17 mouse cellular contexts compared by ENCODE assay signal in genomic region chr9:89813616-89814318, GRCm38 (mm10).
DNase-seq lines count a peak whose midpoint lies in the region; ATAC-seq and TF ChIP-seq lines count a peak whose summit lies in the region.
"Had no signal": no experiment of that assay in that cellular context is flagged by ENCODE, and none has a peak within 500 bp of the region (broad histone marks: within the 10 kb centered on the region; RNA-seq: fewer than 3 reads in every experiment).

No protein-coding gene starts in this region.

- DNase-seq in forebrain, embryonic 11.5 days (ENCODE audit: low spot score), result peak; percentile 50
- no peak for DNase-seq in ovary, postnatal 10 days (ENCODE audit: low spot score)
- DNase-seq in lung, postnatal 14 days, result no peak
- no peak for DNase-seq in thymus, adult 18-20 months
- DNase-seq in kidney, adult 2 months, result no peak
- DNase-seq: adrenal gland, postnatal 25 days; B cell, adult 2 months; cerebellum, postnatal 36 days; left cerebral cortex, postnatal 4 days; liver, embryonic 13.5 days; thymus, postnatal 36 days had no signal

- H3K4me2 ChIP-seq in forebrain, embryonic 11.5 days (ENCODE audit: low read depth, low read length, severe bottlenecking), result no peak overlapping the region
- no peak overlapping the region for H3K4me2 ChIP-seq in hindbrain, embryonic 13.5 days
- H3K4me2 ChIP-seq in midbrain, embryonic 15.5 days, result no peak overlapping the region
- H3K4me2 ChIP-seq: heart, embryonic 15.5 days; liver, embryonic 13.5 days had no signal

- no peaks in the 10 kb centered on the region; the same call in 1 of the 2 replicates for H3K4me1 ChIP-seq in E14TG2a.4 (replicated peaks; ENCODE audit: low read depth, low read length)
- no peaks in the 10 kb centered on the region for H3K4me1 ChIP-seq in forebrain, embryonic 11.5 days (replicated peaks; ENCODE audit: control insufficient read depth, insufficient read depth, low read length)
- H3K4me1 ChIP-seq in hindbrain, embryonic 13.5 days (replicated peaks), result peaks cover 8% of the 10 kb centered on the region
- 0 out of 2 replicates have a peak, but pooled peaks cover 5% of the 10 kb centered on the region for H3K4me1 ChIP-seq in midbrain, embryonic 15.5 days
- no peaks in the 10 kb centered on the region for H3K4me1 ChIP-seq in kidney, adult 2 months (ENCODE audit: control insufficient read depth, insufficient read depth, low read length)
- H3K4me1 ChIP-seq: heart, embryonic 15.5 days; liver, embryonic 13.5 days had no signal

- H3K36me3 ChIP-seq in E14TG2a.4 (ENCODE audit: insufficient read depth, low read length), result no peaks in the 10 kb centered on the region
- no peaks in the 10 kb centered on the region for H3K36me3 ChIP-seq in forebrain, embryonic 11.5 days (ENCODE audit: control insufficient read depth, insufficient read depth, low read length)
- H3K36me3 ChIP-seq in hindbrain, embryonic 13.5 days, result no peaks in the 10 kb centered on the region
- H3K36me3 ChIP-seq in midbrain, embryonic 15.5 days (replicated peaks), result no peaks in the 10 kb centered on the region
- H3K36me3 ChIP-seq in kidney, adult 2 months (ENCODE audit: control insufficient read depth, insufficient read depth, low read length), result no peaks in the 10 kb centered on the region
- H3K36me3 ChIP-seq: G1E; heart, embryonic 15.5 days; liver, embryonic 13.5 days had no signal

- H3K27ac ChIP-seq in forebrain, embryonic 11.5 days (ENCODE audit: low read depth, low read length), result no peak overlapping the region
- peak overlapping the region; percentile 40; the same call in 1 of the 2 replicates for H3K27ac ChIP-seq in hindbrain, embryonic 13.5 days
- no peak overlapping the region for H3K27ac ChIP-seq in midbrain, embryonic 15.5 days
- H3K27ac ChIP-seq in kidney, adult 2 months (ENCODE audit: insufficient read depth, low read depth, low read length), result no peak overlapping the region
- H3K27ac ChIP-seq: heart, embryonic 15.5 days; liver, embryonic 13.5 days had no signal

- peak; percentile 8; the same call in 1 of the 2 replicates for TF ChIP-seq CTCF in E14TG2a.4 (conservative IDR thresholded peaks at IDR 0.05; ENCODE audit: low read length)
- no peak for TF ChIP-seq CTCF in kidney, adult 2 months (conservative IDR thresholded peaks at IDR 0.05; ENCODE audit: insufficient read depth, insufficient read length, low read depth, low read length)

- WGBS in forebrain, embryonic 11.5 days, result 40% methylated on average over 8 of the region's 8 CpGs
- WGBS in hindbrain, embryonic 13.5 days, result 31% methylated on average over 8 of the region's 8 CpGs
- 31% methylated on average over 8 of the region's 8 CpGs for WGBS in midbrain, embryonic 15.5 days
- WGBS in kidney, adult 2 months, result 60% methylated on average over 8 of the region's 8 CpGs

- H3K9me3 ChIP-seq in E14TG2a.4 (ENCODE audit: low read length), result 0 out of 2 replicates have a peak, but pooled peaks cover under 1% of the 10 kb centered on the region
- no peaks in the 10 kb centered on the region for H3K9me3 ChIP-seq in forebrain, embryonic 11.5 days (ENCODE audit: control insufficient read depth, low read length)
- no peaks in the 10 kb centered on the region for H3K9me3 ChIP-seq in hindbrain, embryonic 13.5 days
- no peaks in the 10 kb centered on the region for H3K9me3 ChIP-seq in midbrain, embryonic 15.5 days
- H3K9me3 ChIP-seq: heart, embryonic 15.5 days; liver, embryonic 13.5 days had no signal

- ATAC-seq in forebrain, embryonic 11.5 days (replicated peaks; ENCODE audit: low FRiP score), result peak; percentile 42; the same call in 1 of the 2 replicates
- peak; percentile 80 for ATAC-seq in hindbrain, embryonic 13.5 days (ENCODE audit: low FRiP score)
- ATAC-seq in midbrain, embryonic 15.5 days (replicated peaks), result peak; percentile 87
- ATAC-seq: lung, postnatal 0 days had no signal

- no peak overlapping the region for H3K4me3 ChIP-seq in E14TG2a.4 (replicated peaks; ENCODE audit: low read length)
- no peak overlapping the region for H3K4me3 ChIP-seq in forebrain, embryonic 11.5 days (ENCODE audit: low read depth, low read length)
- no peak overlapping the region for H3K4me3 ChIP-seq in hindbrain, embryonic 13.5 days
- no peak overlapping the region for H3K4me3 ChIP-seq in midbrain, embryonic 15.5 days
- H3K4me3 ChIP-seq in kidney, adult 2 months (ENCODE audit: insufficient read depth, low read depth, low read length), result no peak overlapping the region
- H3K4me3 ChIP-seq: heart, embryonic 15.5 days; liver, embryonic 13.5 days had no signal

- peaks cover 16% of the 10 kb centered on the region for H3K27me3 ChIP-seq in E14TG2a.4 (ENCODE audit: insufficient read depth, low read length)
- no peaks in the 10 kb centered on the region for H3K27me3 ChIP-seq in forebrain, embryonic 11.5 days (ENCODE audit: control insufficient read depth, insufficient read depth, low read length)
- no peaks in the 10 kb centered on the region for H3K27me3 ChIP-seq in hindbrain, embryonic 13.5 days
- no peaks in the 10 kb centered on the region for H3K27me3 ChIP-seq in midbrain, embryonic 15.5 days (replicated peaks)
- H3K27me3 ChIP-seq in kidney, adult 2 months (replicated peaks; ENCODE audit: control insufficient read depth, insufficient read depth, low read length), result no peaks in the 10 kb centered on the region
- H3K27me3 ChIP-seq: heart, embryonic 15.5 days; liver, embryonic 13.5 days had no signal

- no peak for TF ChIP-seq POLR2A in kidney, adult 2 months (IDR thresholded peaks at IDR 0.05; ENCODE audit: low read depth, low read length)

- no peak overlapping the region for H3K9ac ChIP-seq in forebrain, embryonic 11.5 days (ENCODE audit: low read length)
- no peak overlapping the region for H3K9ac ChIP-seq in hindbrain, embryonic 13.5 days
- H3K9ac ChIP-seq in midbrain, embryonic 15.5 days, result no peak overlapping the region
- H3K9ac ChIP-seq: heart, embryonic 15.5 days; liver, embryonic 13.5 days had no signal
